Mouse (Mus musculus) left cerebral cortex, adult 11 months (tissue): ENCODE measurements around the gene Prmt7.
A peak's percentile ranks its signal among the peaks of the same experiment; 100 is the strongest.

Experiments
- DNase-seq: peaks from one replicate; pipeline ENCODE4 v3.0.0; 2022; ENCODE audit warnings: low spot score

Gene Prmt7

DNA sequence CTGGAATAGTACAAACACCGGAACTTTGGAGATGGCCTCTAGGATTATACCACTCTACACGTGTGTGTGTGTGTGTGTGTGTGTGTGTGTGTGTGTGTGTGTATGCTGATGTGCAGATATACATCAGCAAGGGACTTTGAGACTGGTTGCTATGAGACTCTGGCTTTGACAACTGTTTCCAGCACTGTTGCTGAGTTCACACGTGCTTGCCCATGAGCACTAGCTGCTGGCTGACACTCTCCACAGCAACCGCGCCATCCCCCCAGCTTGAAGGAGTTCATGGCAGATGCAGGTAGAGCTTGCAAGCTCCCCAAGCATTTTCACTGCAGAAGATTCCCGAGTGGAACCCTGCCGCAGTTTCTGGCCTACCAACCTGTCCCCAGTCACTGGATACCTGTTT is 78.7 kb downstream of the Prmt7 start:
- DNase-seq, result no peak

- DNase-seq, result no peak
Observed at GRCm38 (mm10) chr8:106292484-106293396, 82.0 kb downstream of the Prmt7 start.

DNA sequence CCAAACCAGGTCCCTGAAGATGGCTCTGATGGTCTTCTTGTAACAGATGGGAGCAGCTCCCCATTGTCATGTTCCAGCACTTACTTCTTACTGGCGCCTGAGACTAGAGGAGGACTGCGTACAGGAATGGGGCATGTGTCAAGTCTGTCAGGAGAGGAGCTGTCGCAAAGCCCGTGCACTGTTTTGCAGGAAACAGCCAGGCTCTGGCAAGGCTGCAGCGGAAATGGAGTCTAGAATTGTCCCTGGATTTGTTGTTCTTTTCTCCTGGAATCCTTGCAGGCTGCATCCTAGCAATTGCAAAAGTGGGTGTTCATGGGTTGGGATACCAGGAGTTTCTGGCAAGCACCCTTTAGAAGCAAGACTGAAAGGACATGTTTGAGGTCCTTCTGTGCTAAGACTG is 87.5 kb downstream of the Prmt7 start:
- no peak for DNase-seq

GRCm38 (mm10) chr8:106298846-106299245 is 88.1 kb downstream of the Prmt7 start:
- no peak for DNase-seq

DNA sequence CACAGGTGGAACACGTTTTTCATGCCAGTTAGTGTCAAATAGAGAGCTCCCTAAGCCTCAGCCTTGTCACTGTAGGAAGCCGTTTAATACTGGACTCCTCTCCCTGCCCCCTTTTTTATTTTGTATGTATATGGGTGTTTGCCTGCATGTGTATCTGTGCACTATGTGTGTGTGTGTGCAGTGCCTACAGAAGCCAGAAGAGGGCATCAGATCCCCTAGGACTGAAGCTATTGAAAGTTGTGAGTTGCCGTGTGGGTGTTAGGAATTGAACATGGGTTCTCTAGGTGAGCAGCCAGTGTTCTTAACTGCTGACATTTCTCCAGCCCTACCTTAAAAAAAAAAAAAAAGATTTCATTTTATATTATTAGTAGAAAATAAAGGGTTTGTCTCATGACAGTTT is 89.0 kb downstream of the Prmt7 start:
- no peak for DNase-seq

DNA sequence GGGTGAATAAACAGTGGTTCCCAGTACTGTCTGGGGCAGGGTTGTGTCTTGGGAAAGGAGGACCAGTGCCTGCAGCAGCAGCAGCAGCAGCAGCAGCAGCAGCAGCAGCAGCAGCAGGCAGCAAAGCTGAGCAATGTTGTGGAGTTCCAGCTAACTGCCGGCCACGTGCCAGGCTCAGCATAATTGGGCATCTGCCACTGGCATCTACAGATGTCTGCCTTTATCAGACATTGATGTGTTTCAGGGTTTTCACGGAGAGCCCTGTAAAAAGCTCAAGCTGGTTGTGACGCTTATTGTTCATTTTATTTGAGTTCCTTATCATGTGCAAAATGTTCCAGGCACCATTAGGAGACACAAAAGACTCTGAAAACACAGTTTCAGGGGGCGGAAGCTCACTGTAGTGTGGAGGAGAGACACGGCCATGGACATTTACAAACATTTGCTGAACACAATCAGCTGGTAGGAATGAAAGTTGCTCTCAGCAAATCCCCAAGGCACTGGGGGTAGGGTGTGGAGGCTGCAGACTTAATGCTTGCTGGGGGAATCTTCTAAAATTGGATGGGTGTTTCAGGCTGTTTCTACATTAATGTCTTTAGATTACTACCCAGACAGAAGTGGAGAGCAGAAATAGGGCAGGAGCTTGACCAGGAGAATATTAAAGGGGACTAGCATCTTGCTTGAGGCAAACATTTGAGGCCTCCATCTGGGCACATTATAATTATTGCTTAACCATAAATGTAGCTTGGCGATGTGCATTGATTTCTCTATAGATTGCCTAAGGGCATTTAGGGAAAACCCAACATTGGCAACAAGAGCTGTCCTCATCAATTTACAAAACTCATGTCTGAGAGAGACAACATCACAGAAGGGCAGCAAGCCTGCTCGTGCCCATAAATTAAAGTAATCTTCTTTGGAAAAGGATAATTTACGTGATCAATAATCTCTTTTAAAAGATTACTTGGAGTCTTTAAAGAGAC is 90.3 kb downstream of the Prmt7 start:
- peak; percentile 55 for DNase-seq
